Mouse (Mus musculus): ENCODE results near the gene Cbfa2t2. TPM values are rescaled to one million over a fixed set of nuclear protein-coding genes. Genes with fewer than 3 reads are reported as not detected.

Gene Cbfa2t2
- polyA plus RNA-seq, 1 experiment from 2014 or later, result 75.2 TPM

DNA sequence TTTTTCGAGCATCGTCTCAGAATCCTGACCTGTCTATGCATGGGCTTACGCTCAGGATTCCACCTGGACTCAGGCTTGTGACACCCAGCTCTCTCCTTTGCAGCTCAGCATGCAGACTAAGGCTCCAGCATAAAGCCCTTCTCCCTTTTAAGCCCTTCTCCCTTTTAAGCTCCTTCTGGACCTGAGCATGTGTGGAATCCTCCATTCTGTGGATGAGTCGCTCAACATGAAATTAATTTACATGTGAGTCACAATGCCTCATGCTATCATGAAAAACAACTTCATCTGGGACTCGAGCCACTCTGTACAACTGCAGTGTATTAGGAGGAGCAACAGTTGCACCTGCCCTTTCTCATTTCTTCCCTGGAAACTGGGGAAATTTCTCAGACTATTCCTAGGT, 14.1 kb upstream of the Cbfa2t2 start:
- Histone ChIP-seq H3K4me2 (no peak overlapping the region), H3K27ac (ENCODE audit: low read depth, low read length) (peak overlapping the region; percentile 84), H3K27me3 (ENCODE audit: control insufficient read depth, insufficient read depth, low read length) (no peaks in the 10 kb centered on the region), H3K4me1 (ENCODE audit: control insufficient read depth, insufficient read depth, low read length) (peaks cover 18% of the 10 kb centered on the region), H3K9me3 (ENCODE audit: control insufficient read depth, low read length) (no peaks in the 10 kb centered on the region), H3K4me3 (ENCODE audit: low read depth, low read length) (no peak overlapping the region), H3K36me3 (ENCODE audit: control insufficient read depth, insufficient read depth, low read length) (no peaks in the 10 kb centered on the region), H3K9ac (ENCODE audit: low read length) (no peak overlapping the region)
- no peak for ATAC-seq (ENCODE audit: low FRiP score)
- DNase-seq (ENCODE audit: low spot score, missing footprints), result no peak
- WGBS, result 73% methylated on average over 5 of the region's 5 CpGs

GRCm38 (mm10) chr2:154423548-154423947, 12.7 kb upstream of the Cbfa2t2 start:
- Histone ChIP-seq H3K9me3 (ENCODE audit: control insufficient read depth, low read length) (no peaks in the 10 kb centered on the region), H3K4me3 (ENCODE audit: low read depth, low read length) (no peak overlapping the region), H3K9ac (ENCODE audit: low read length) (no peak overlapping the region), H3K27ac (ENCODE audit: low read depth, low read length) (no peak overlapping the region), H3K36me3 (ENCODE audit: control insufficient read depth, insufficient read depth, low read length) (no peaks in the 10 kb centered on the region), H3K27me3 (ENCODE audit: control insufficient read depth, insufficient read depth, low read length) (no peaks in the 10 kb centered on the region), H3K4me1 (ENCODE audit: control insufficient read depth, insufficient read depth, low read length) (peaks cover 23% of the 10 kb centered on the region), H3K4me2 (no peak overlapping the region)
- DNase-seq (ENCODE audit: low spot score, missing footprints), result no peak
- no peak for ATAC-seq (ENCODE audit: low FRiP score)
- 81% methylated on average over 2 of the region's 2 CpGs for WGBS

- 86% methylated on average over 3 of the region's 3 CpGs for WGBS
- no peaks in the 10 kb centered on the region for H3K27me3 ChIP-seq (ENCODE audit: control insufficient read depth, insufficient read depth, low read length)
- H3K4me1 ChIP-seq (ENCODE audit: control insufficient read depth, insufficient read depth, low read length), result peaks cover 23% of the 10 kb centered on the region
- no peak for DNase-seq (ENCODE audit: low spot score, missing footprints)
- no peaks in the 10 kb centered on the region for H3K36me3 ChIP-seq (ENCODE audit: control insufficient read depth, insufficient read depth, low read length)
- H3K27ac ChIP-seq (ENCODE audit: low read depth, low read length), result peak overlapping the region; percentile 95
- no peaks in the 10 kb centered on the region for H3K9me3 ChIP-seq (ENCODE audit: control insufficient read depth, low read length)
- no peak for ATAC-seq (ENCODE audit: low FRiP score)
- H3K4me3 ChIP-seq (ENCODE audit: low read depth, low read length), result no peak overlapping the region
- H3K4me2 ChIP-seq, result no peak overlapping the region
- no peak overlapping the region for H3K9ac ChIP-seq (ENCODE audit: low read length)
These were observed 10.8 kb upstream of the Cbfa2t2 start for GRCm38 (mm10) chr2:154425522-154425921.

GRCm38 (mm10) chr2:154426188-154426904, 9.9 kb upstream of the Cbfa2t2 start:
- under 1% methylated on average over 25 of the region's 25 CpGs for WGBS
- ATAC-seq (ENCODE audit: low FRiP score) (peak; percentile 94), DNase-seq (ENCODE audit: low spot score, missing footprints) (peak; percentile 94)
- no peaks in the 10 kb centered on the region for H3K27me3 ChIP-seq (ENCODE audit: control insufficient read depth, insufficient read depth, low read length)
- peak overlapping the region; percentile 33 for H3K4me3 ChIP-seq (ENCODE audit: low read depth, low read length)
- H3K9me3 ChIP-seq (ENCODE audit: control insufficient read depth, low read length), result no peaks in the 10 kb centered on the region
- H3K36me3 ChIP-seq (ENCODE audit: control insufficient read depth, insufficient read depth, low read length), result no peaks in the 10 kb centered on the region
- H3K9ac ChIP-seq (ENCODE audit: low read length), result peak overlapping the region; percentile 65
- H3K4me2 ChIP-seq, result peak overlapping the region; percentile 58
- peaks cover 15% of the 10 kb centered on the region for H3K4me1 ChIP-seq (ENCODE audit: control insufficient read depth, insufficient read depth, low read length)
- peak overlapping the region; percentile 95 for H3K27ac ChIP-seq (ENCODE audit: low read depth, low read length)

DNA sequence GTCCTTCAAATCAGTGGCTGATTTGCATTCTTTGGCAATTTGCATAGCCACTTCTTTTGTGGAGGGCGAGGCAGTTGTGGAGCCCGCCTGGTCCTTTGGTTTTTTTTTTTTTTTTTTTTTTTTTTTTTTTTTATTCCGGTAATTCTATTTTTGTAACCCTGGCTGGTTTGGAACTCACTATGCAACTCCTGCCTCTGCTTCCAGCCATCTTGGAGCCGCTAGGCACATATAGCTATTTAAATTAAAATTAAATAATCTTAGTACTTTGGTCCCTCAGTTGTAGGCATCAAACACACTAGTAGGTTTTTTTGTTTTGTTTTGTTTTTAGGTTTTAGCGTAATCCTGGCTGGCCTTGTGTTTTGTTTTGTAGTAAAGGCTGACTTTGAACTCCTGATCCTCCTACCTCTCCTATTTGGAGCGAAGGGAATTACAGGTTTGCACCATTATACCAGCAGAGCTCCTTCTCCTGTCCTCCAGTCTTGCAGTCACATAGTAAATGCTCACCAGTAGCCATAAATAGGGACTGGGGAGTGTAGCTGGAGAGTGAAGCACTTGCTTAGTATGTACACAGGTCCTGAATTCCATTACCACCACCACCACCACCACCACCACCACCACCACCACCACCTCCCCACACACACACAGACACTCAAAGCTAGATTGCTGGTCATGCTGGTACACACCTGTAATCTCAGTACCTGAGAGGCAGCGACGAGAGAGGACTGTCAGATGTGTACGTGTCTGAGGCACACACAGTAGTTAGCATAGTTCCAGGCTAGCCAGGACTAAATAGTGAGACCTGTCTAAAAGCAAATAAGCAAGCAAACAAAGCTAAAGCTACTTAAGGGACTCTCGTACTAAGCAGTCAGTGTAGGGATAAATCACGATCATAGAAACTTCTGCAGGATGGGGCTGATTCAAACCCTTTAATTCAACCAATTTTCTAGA, 9.1 kb upstream of the Cbfa2t2 start:
- peak overlapping the region; percentile 33; the same call in 1 of the 2 replicates for H3K4me3 ChIP-seq (ENCODE audit: low read depth, low read length)
- H3K9ac ChIP-seq (ENCODE audit: low read length), result peak overlapping the region; percentile 65
- DNase-seq (ENCODE audit: low spot score, missing footprints) (peak; percentile 89), ATAC-seq (ENCODE audit: low FRiP score) (no peak)
- peak overlapping the region; percentile 95 for H3K27ac ChIP-seq (ENCODE audit: low read depth, low read length)
- H3K27me3 ChIP-seq (ENCODE audit: control insufficient read depth, insufficient read depth, low read length), result no peaks in the 10 kb centered on the region
- peak overlapping the region; percentile 58 for H3K4me2 ChIP-seq
- WGBS, result 27% methylated on average over 11 of the region's 11 CpGs
- H3K9me3 ChIP-seq (ENCODE audit: control insufficient read depth, low read length), result no peaks in the 10 kb centered on the region
- H3K36me3 ChIP-seq (ENCODE audit: control insufficient read depth, insufficient read depth, low read length), result no peaks in the 10 kb centered on the region
- peaks cover 11% of the 10 kb centered on the region for H3K4me1 ChIP-seq (ENCODE audit: control insufficient read depth, insufficient read depth, low read length)

DNA sequence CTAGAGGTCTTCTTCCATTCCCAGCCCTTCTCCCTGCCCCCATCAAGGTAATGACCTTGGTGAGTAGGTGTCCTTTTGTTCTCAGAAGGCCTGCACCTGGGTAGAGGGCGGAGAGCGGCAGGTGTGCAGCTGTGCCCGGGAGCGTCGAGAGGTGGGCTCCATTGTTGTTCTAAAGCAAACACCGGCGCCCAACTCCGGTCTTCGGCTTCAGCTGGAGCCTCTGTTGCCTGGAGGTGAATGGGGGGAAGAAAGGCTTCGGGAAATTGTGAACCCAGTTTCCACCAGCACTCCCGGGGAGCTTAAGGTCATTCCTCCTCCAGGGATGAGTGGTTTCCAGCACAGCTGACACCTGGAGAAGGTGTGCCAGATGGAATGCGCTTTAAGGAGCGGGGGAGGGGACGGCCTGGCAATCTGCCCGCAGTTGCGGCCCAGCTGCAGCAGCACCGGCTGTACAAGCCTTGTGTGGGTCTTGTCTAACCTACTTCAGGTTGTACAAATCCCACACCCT, 8.4 kb upstream of the Cbfa2t2 start:
- Histone ChIP-seq H3K4me3 (ENCODE audit: low read depth, low read length) (no peak overlapping the region), H3K36me3 (ENCODE audit: control insufficient read depth, insufficient read depth, low read length) (no peaks in the 10 kb centered on the region), H3K27ac (ENCODE audit: low read depth, low read length) (peak overlapping the region; percentile 15; the same call in 1 of the 2 replicates), H3K4me1 (ENCODE audit: control insufficient read depth, insufficient read depth, low read length) (peaks cover 11% of the 10 kb centered on the region), H3K27me3 (ENCODE audit: control insufficient read depth, insufficient read depth, low read length) (no peaks in the 10 kb centered on the region), H3K4me2 (no peak overlapping the region), H3K9ac (ENCODE audit: low read length) (no peak overlapping the region), H3K9me3 (ENCODE audit: control insufficient read depth, low read length) (no peaks in the 10 kb centered on the region)
- ATAC-seq (ENCODE audit: low FRiP score), result no peak
- no peak for DNase-seq (ENCODE audit: low spot score, missing footprints)
- WGBS, result 20% methylated on average over 17 of the region's 17 CpGs

DNA sequence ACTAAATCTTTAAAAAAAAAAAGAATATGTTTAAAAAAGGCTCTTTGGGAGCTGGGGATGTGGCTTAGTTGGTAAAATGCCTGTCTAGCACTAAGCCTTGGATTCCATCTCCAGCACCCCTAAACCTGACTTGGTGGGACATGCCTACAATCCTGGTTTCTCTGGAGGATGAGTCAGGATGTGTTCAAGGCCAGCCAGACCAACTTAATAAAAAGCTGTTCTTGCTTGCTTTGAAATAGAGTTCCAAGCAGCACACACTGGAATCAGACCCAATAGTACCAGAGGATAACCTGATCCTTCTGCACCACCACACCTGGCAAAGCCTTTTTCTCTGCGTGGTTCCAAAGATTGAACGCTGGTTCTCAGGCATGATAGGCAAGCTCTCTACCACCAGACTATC, 5.7 kb upstream of the Cbfa2t2 start:
- Histone ChIP-seq H3K27ac (ENCODE audit: low read depth, low read length) (no peak overlapping the region), H3K36me3 (ENCODE audit: control insufficient read depth, insufficient read depth, low read length) (no peaks in the 10 kb centered on the region), H3K9ac (ENCODE audit: low read length) (no peak overlapping the region), H3K4me1 (ENCODE audit: control insufficient read depth, insufficient read depth, low read length) (peaks cover 11% of the 10 kb centered on the region), H3K9me3 (ENCODE audit: control insufficient read depth, low read length) (no peaks in the 10 kb centered on the region), H3K4me3 (ENCODE audit: low read depth, low read length) (no peak overlapping the region), H3K4me2 (no peak overlapping the region), H3K27me3 (ENCODE audit: control insufficient read depth, insufficient read depth, low read length) (no peaks in the 10 kb centered on the region)
- no peak for ATAC-seq (ENCODE audit: low FRiP score)
- whole genome bisulfite sequencing, result 92% methylated on average over 2 of the region's 2 CpGs
- no peak for DNase-seq (ENCODE audit: low spot score, missing footprints)

GRCm38 (mm10) chr2:154432696-154433095, 3.6 kb upstream of the Cbfa2t2 start:
- H3K9ac ChIP-seq (ENCODE audit: low read length), result no peak overlapping the region
- no peaks in the 10 kb centered on the region for H3K9me3 ChIP-seq (ENCODE audit: control insufficient read depth, low read length)
- H3K4me3 ChIP-seq (ENCODE audit: low read depth, low read length), result no peak overlapping the region
- H3K27me3 ChIP-seq (ENCODE audit: control insufficient read depth, insufficient read depth, low read length), result no peaks in the 10 kb centered on the region
- no peak for ATAC-seq (ENCODE audit: low FRiP score)
- no peak for DNase-seq (ENCODE audit: low spot score, missing footprints)
- 70% methylated on average over 2 of the region's 2 CpGs for WGBS
- no peaks in the 10 kb centered on the region for H3K36me3 ChIP-seq (ENCODE audit: control insufficient read depth, insufficient read depth, low read length)
- H3K4me1 ChIP-seq (ENCODE audit: control insufficient read depth, insufficient read depth, low read length), result peaks cover 8% of the 10 kb centered on the region
- H3K4me2 ChIP-seq, result no peak overlapping the region
- no peak overlapping the region for H3K27ac ChIP-seq (ENCODE audit: low read depth, low read length)

DNA sequence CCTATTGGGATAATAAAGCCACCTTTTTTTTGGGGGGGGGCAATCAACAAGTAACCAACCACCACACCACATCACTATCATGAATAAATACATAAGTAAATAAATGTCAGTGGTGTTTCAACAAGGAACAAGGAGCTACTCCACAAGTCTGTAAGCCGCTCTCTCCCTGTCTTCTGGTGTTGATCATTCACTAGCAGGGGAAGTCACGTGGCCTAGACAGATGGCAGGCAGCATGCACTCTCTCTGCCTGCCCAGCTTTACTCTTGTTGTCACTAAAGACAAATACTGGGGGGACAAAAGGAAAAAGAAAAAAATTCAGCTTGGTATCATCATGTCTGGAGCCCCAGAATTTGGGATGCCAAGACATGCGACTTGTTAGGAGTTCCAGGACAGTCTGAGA, 2.9 kb upstream of the Cbfa2t2 start:
- Histone ChIP-seq H3K9ac (ENCODE audit: low read length) (no peak overlapping the region), H3K36me3 (ENCODE audit: control insufficient read depth, insufficient read depth, low read length) (no peaks in the 10 kb centered on the region), H3K4me3 (ENCODE audit: low read depth, low read length) (no peak overlapping the region), H3K27ac (ENCODE audit: low read depth, low read length) (no peak overlapping the region), H3K4me1 (ENCODE audit: control insufficient read depth, insufficient read depth, low read length) (peaks cover 3% of the 10 kb centered on the region), H3K4me2 (no peak overlapping the region), H3K9me3 (ENCODE audit: control insufficient read depth, low read length) (no peaks in the 10 kb centered on the region), H3K27me3 (ENCODE audit: control insufficient read depth, insufficient read depth, low read length) (no peaks in the 10 kb centered on the region)
- ATAC-seq (ENCODE audit: low FRiP score) (no peak), DNase-seq (ENCODE audit: low spot score, missing footprints) (no peak)
- 72% methylated on average over 3 of the region's 3 CpGs for WGBS

Data from midbrain, embryonic 11.5 days (tissue).